Mouse (Mus musculus) hindbrain, embryonic 12.5 days (tissue): Measurements from ENCODE around the gene Olfr698. TPM values are rescaled to one million over a fixed set of nuclear protein-coding genes. Genes with fewer than 3 reads are reported as not detected.

Experiments
- polyA plus RNA-seq: library from polyadenylated mRNA; unstranded; fragments of >200 nt; fragmentation: Nextera tagmentation; extraction: Ambion mirVana; gene quantifications from 2 replicates; pipeline ENCODE4 v1.2.1, GENCODE M21; 2016

Gene Olfr698
- polyA plus RNA-seq, 1 experiment from 2014 or later: not detected

Other genes starting within 250 kb of the Olfr698 start
- gene Olfr693, start 74.8 kb downstream of the Olfr698 start, polyA plus RNA-seq: not detected in 2 replicates
- not detected in 2 replicates for gene Olfr694, start 63.6 kb downstream of the Olfr698 start, polyA plus RNA-seq
- gene Olfr695, start 39.0 kb downstream of the Olfr698 start, polyA plus RNA-seq: not detected in 2 replicates
- gene Olfr697, start 13.0 kb downstream of the Olfr698 start, polyA plus RNA-seq: not detected in 2 replicates
- gene Olfr699, start 37.8 kb upstream of the Olfr698 start, polyA plus RNA-seq: not detected in 2 replicates
- not detected in 2 replicates for gene Olfr700, start 53.4 kb upstream of the Olfr698 start, polyA plus RNA-seq
- gene Olfr701, start 58.7 kb upstream of the Olfr698 start, polyA plus RNA-seq: not detected in 2 replicates
- gene Olfr702, start 78.5 kb upstream of the Olfr698 start, polyA plus RNA-seq: not detected in 2 replicates
- gene Olfr703, start 88.0 kb upstream of the Olfr698 start, polyA plus RNA-seq: not detected in 2 replicates
- gene Olfr704, start 107.8 kb upstream of the Olfr698 start, polyA plus RNA-seq: not detected in 2 replicates
- not detected in 2 replicates for gene Olfr705, start 121.5 kb upstream of the Olfr698 start, polyA plus RNA-seq
- gene Olfr706, start 132.8 kb upstream of the Olfr698 start, polyA plus RNA-seq: not detected in 2 replicates
- gene Olfr707, start 145.8 kb upstream of the Olfr698 start, polyA plus RNA-seq: not detected in 2 replicates
- gene Olfr1532-ps1, start 152.6 kb upstream of the Olfr698 start, polyA plus RNA-seq: not detected in 2 replicates
- gene Olfr709-ps1, start 176.8 kb upstream of the Olfr698 start, polyA plus RNA-seq: not detected in 2 replicates
- gene Olfr710, start 192.9 kb upstream of the Olfr698 start, polyA plus RNA-seq: not detected in 2 replicates
- gene Olfr6, start 208.5 kb upstream of the Olfr698 start, polyA plus RNA-seq: not detected in 2 replicates
- not detected in 2 replicates for gene Olfr711, start 220.1 kb upstream of the Olfr698 start, polyA plus RNA-seq